Mouse (Mus musculus) adrenal gland, postnatal 25 days (tissue): Measurements from ENCODE around the gene Ifna1. TPM values are rescaled to one million over a fixed set of nuclear protein-coding genes. Genes with fewer than 3 reads are reported as not detected.

Source experiments
- DNase-seq: peaks from one replicate; pipeline ENCODE4 v3.0.0; 2021; ENCODE audit warnings: mixed read lengths
- total RNA-seq: library from RNA; stranded (reverse); gene quantifications from 2 replicates; pipeline ENCODE4 v1.2.3, GENCODE M21; 2021

Gene Ifna1
- total RNA-seq, 1 experiment from 2014 or later = not detected

DNA sequence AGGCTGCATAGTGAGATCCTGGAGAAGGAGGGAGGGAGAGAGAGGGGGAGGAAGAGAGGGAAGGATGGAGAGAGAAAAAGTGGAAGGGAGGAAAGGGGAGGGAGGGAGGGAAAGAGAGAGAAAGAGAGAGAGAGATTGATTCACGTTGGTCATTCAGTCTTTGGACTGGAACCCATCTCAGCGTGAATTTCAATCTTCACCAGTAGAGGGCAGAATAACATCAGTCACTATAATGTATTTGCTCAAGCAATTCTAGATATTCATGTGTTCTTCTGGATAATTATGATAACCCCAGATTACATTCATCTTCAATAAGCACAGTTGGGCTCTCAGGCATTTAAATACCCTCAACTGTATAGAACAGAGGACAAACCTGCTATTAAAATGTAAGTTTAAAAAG lies 22.8 kb downstream of the Ifna1 start:
- DNase-seq = no peak

DNA sequence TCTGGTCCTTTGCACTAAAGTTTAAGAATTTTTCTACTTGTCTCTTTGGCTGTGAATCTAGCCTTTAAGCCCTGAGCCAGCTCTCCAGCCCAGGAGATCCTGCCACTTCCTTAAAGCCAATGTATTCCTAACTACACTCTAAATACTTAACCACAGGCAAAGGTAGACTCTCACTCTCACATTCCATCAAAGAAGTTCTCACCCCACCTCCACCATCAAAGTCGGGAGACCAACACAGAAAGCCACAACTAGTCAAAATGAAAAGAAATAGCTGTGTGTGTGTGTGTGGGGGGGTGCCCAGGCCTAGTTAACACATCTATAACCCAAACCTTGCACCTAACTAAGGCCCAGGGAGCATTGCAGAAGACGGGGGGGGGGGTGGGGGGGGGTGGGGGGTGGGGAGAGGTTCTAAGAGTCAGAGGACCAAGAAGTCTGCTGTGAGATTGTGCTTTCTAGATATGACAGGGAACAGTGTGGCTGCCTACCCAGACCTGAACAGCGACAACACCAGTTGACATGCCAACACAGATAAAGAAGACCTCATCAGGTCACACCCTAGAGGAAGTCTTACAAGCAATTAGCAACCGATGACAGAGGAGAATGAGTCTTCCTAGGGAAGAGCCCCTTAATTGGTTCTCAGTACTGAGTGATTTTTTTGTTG lies 25.7 kb downstream of the Ifna1 start:
- no peak for DNase-seq

GRCm38 (mm10) chr4:88876520-88876919 lies 26.6 kb downstream of the Ifna1 start:
- DNase-seq = no peak

GRCm38 (mm10) chr4:88878246-88878645 lies 28.4 kb downstream of the Ifna1 start:
- DNase-seq = no peak

DNA sequence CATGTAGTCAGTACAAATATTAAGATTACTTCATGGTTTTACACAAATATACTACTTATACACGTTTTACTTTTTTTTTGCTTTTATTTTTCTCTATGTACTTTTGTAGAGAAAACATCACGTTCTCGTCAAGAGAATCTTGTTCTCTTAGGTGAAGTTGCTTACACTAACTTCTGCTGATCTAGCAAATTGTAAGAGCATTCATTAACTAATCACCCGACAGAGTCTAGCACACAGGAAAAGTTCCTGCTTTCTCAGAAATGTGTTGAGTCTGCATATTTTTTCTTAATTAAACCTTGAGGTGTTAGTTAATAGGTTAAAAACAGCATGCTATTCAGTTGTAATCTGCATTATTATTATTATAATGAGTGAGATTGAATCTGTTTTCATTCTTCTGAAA lies 28.9 kb downstream of the Ifna1 start:
- DNase-seq = no peak

GRCm38 (mm10) chr4:88880101-88880500 lies 30.2 kb downstream of the Ifna1 start, which contains the start of gene Ifne:
TSS of gene Ifne (minus strand) at chr4:88880201.
- no peak for DNase-seq

GRCm38 (mm10) chr4:88888236-88888635 lies 38.3 kb downstream of the Ifna1 start:
- DNase-seq = no peak

GRCm38 (mm10) chr4:88893201-88893754 lies 43.4 kb downstream of the Ifna1 start:
- no peak for DNase-seq

Other genes with a start within 250 kb of the Ifna1 start
- not detected in 2 replicates for gene Ifna12, start 246.7 kb upstream of the Ifna1 start, total RNA-seq
- not detected in 2 replicates for gene C87499, start 215.7 kb upstream of the Ifna1 start, total RNA-seq
- not detected in 2 replicates for gene Ifna13, start 205.6 kb upstream of the Ifna1 start, total RNA-seq
- not detected in 2 replicates for gene Ifna16, start 173.2 kb upstream of the Ifna1 start, total RNA-seq
- gene Ifna2, start 166.2 kb upstream of the Ifna1 start, total RNA-seq = not detected in 2 replicates
- gene Ifnab, start 158.7 kb upstream of the Ifna1 start, total RNA-seq = not detected in 2 replicates
- gene Gm26566, start 128.3 kb upstream of the Ifna1 start, total RNA-seq = 0.73 and 0.95 TPM in 2 replicates
- gene Klhl9, start 127.6 kb upstream of the Ifna1 start, total RNA-seq = 83.9 and 94.1 TPM in 2 replicates
- not detected in 2 replicates for gene Gm13271, start 95.2 kb upstream of the Ifna1 start, total RNA-seq
- gene Gm13283, start 90.0 kb upstream of the Ifna1 start, total RNA-seq = not detected in 2 replicates
- not detected in 2 replicates for gene Gm13290, start 76.3 kb upstream of the Ifna1 start, total RNA-seq
- not detected in 2 replicates for gene Gm13289, start 73.2 kb upstream of the Ifna1 start, total RNA-seq
- gene Gm13272, start 70.2 kb upstream of the Ifna1 start, total RNA-seq = not detected in 2 replicates
- gene Ifnz, start 68.0 kb upstream of the Ifna1 start, total RNA-seq = not detected in 2 replicates
- gene Gm13276, start 64.4 kb upstream of the Ifna1 start, total RNA-seq = not detected in 2 replicates
- not detected in 2 replicates for gene Gm13277, start 61.5 kb upstream of the Ifna1 start, total RNA-seq
- gene Gm13278, start 58.5 kb upstream of the Ifna1 start, total RNA-seq = not detected in 2 replicates
- not detected in 2 replicates for gene Gm13275, start 55.6 kb upstream of the Ifna1 start, total RNA-seq
- gene Gm13279, start 52.7 kb upstream of the Ifna1 start, total RNA-seq = not detected in 2 replicates
- 0.36 TPM in 1 of 2 replicates, not detected in the other for gene Gm13285, start 50.4 kb upstream of the Ifna1 start, total RNA-seq
- gene Gm13287, start 46.8 kb upstream of the Ifna1 start, total RNA-seq = not detected in 2 replicates
- gene Gm13288, start 44.6 kb upstream of the Ifna1 start, total RNA-seq = not detected in 2 replicates
- gene Ifna7, start 33.9 kb upstream of the Ifna1 start, total RNA-seq = not detected in 2 replicates
- gene Ifna11, start 30.1 kb upstream of the Ifna1 start, total RNA-seq = not detected in 2 replicates
- gene Ifna6, start 22.7 kb upstream of the Ifna1 start, total RNA-seq = not detected in 2 replicates
- gene Ifna5, start 14.6 kb upstream of the Ifna1 start, total RNA-seq = not detected in 2 replicates
- not detected in 2 replicates for gene Ifna4, start 8.2 kb upstream of the Ifna1 start, total RNA-seq
- not detected in 2 replicates for gene Ifne, start 30.1 kb downstream of the Ifna1 start, total RNA-seq